Mouse (Mus musculus): Measurements from ENCODE around the gene Ttc7. TPM values are rescaled to one million over a fixed set of nuclear protein-coding genes. Genes with fewer than 3 reads are reported as not detected.
A peak's percentile ranks its signal among the peaks of the same experiment; 100 is the strongest.

The Ttc7 gene
- total RNA-seq, 1 experiment from 2014 or later = 13.2 TPM

- no peak for DNase-seq
These were observed 30.5 kb downstream of the Ttc7 start for GRCm38 (mm10) chr17:87312924-87313870.

GRCm38 (mm10) chr17:87314121-87314520 is 31.4 kb downstream of the Ttc7 start:
- no peak for DNase-seq

GRCm38 (mm10) chr17:87314530-87314946 is 31.9 kb downstream of the Ttc7 start:
- DNase-seq = peak; percentile 70

GRCm38 (mm10) chr17:87315021-87315531 is 32.4 kb downstream of the Ttc7 start:
- DNase-seq = peak; percentile 96

- no peak for DNase-seq
These were observed 33.4 kb downstream of the Ttc7 start for GRCm38 (mm10) chr17:87315891-87316763.

- no peak for DNase-seq
These were observed 34.6 kb downstream of the Ttc7 start for GRCm38 (mm10) chr17:87317271-87317670.

GRCm38 (mm10) chr17:87317947-87318346 is 35.3 kb downstream of the Ttc7 start:
- DNase-seq = no peak

- DNase-seq = no peak
These were observed 39.0 kb downstream of the Ttc7 start for GRCm38 (mm10) chr17:87321673-87322072.

GRCm38 (mm10) chr17:87323215-87323614 is 40.5 kb downstream of the Ttc7 start:
- no peak for DNase-seq

- DNase-seq = no peak
These were observed 42.8 kb downstream of the Ttc7 start for GRCm38 (mm10) chr17:87325501-87325900.

- DNase-seq = peak; percentile 35
These were observed 44.3 kb downstream of the Ttc7 start for GRCm38 (mm10) chr17:87326987-87327386.

- DNase-seq = no peak
These were observed 45.0 kb downstream of the Ttc7 start for GRCm38 (mm10) chr17:87327645-87328044.

GRCm38 (mm10) chr17:87328177-87328768 is 45.6 kb downstream of the Ttc7 start:
- no peak for DNase-seq

GRCm38 (mm10) chr17:87329144-87329700 is 46.5 kb downstream of the Ttc7 start:
- no peak for DNase-seq

GRCm38 (mm10) chr17:87330250-87330920 is 47.7 kb downstream of the Ttc7 start:
- no peak for DNase-seq

GRCm38 (mm10) chr17:87330921-87331291 is 48.2 kb downstream of the Ttc7 start:
- DNase-seq = peak; percentile 40

- no peak for DNase-seq
These were observed 48.9 kb downstream of the Ttc7 start for GRCm38 (mm10) chr17:87331336-87332141.

GRCm38 (mm10) chr17:87332142-87332815 is 49.6 kb downstream of the Ttc7 start:
- DNase-seq = no peak

GRCm38 (mm10) chr17:87332887-87333286 is 50.2 kb downstream of the Ttc7 start:
- no peak for DNase-seq

- DNase-seq = no peak
These were observed 51.5 kb downstream of the Ttc7 start for GRCm38 (mm10) chr17:87334162-87334561.
